In the genomic region with DNA sequence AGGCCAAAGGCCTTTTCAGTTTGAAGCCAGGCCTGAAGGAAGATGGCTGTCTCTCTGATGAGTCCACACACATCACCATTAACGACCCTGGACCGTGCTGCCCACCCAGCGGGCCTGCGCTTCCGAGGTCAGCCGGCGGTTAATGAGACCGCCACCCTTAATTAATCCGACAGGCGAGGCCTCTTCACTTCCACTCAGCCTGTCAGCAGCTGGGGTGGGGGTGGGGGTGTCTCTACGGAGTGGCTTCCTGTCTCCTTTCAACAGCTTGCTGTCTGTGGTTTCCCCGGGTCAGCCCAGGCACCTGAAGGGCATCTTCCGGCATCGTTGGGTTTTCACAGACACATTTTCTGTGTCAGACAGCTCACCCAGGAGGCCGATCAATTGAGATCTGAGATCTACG, we compare ENCODE assay signal across 9 mouse cellular contexts.
A peak's percentile ranks its signal among the peaks of the same experiment; 100 is the strongest.
DNase-seq lines count a peak whose midpoint lies in the region; ATAC-seq and TF ChIP-seq lines count a peak whose summit lies in the region.
"Had no signal": no experiment of that assay in that cellular context is flagged by ENCODE, and none has a peak within 500 bp of the region (broad histone marks: within the 10 kb centered on the region; RNA-seq: fewer than 3 reads in every experiment).

No protein-coding gene starts in this region.

- H3K4me3 ChIP-seq in forebrain, embryonic 11.5 days (ENCODE audit: low read depth, low read length): no peak overlapping the region
- no peak overlapping the region for H3K4me3 ChIP-seq in forebrain, embryonic 16.5 days (replicated peaks; ENCODE audit: low read length)
- no peak overlapping the region for H3K4me3 ChIP-seq in midbrain, embryonic 11.5 days (ENCODE audit: low read depth, low read length)
- no peak overlapping the region for H3K4me3 ChIP-seq in midbrain, embryonic 16.5 days (ENCODE audit: low read depth, low read length)
- no peak overlapping the region for H3K4me3 ChIP-seq in left cerebral cortex, adult 2 months

- no peak overlapping the region for H3K9ac ChIP-seq in forebrain, embryonic 11.5 days (ENCODE audit: low read length)
- H3K9ac ChIP-seq in forebrain, embryonic 16.5 days (replicated peaks; ENCODE audit: low read depth, low read length): no peak overlapping the region
- H3K9ac ChIP-seq in midbrain, embryonic 11.5 days (ENCODE audit: low read length): no peak overlapping the region
- H3K9ac ChIP-seq in midbrain, embryonic 16.5 days (ENCODE audit: low read depth, low read length): no peak overlapping the region

- no peak for TF ChIP-seq CTCF in left cerebral cortex, adult 2 months (IDR thresholded peaks at IDR 0.05)

- no peaks in the 10 kb centered on the region for H3K27me3 ChIP-seq in forebrain, embryonic 11.5 days (ENCODE audit: control insufficient read depth, insufficient read depth, low read length)
- no peaks in the 10 kb centered on the region for H3K27me3 ChIP-seq in forebrain, embryonic 16.5 days (replicated peaks; ENCODE audit: control insufficient read depth, insufficient read depth, low read length)
- no peaks in the 10 kb centered on the region for H3K27me3 ChIP-seq in midbrain, embryonic 11.5 days (ENCODE audit: control insufficient read depth, insufficient read depth, low read length)
- H3K27me3 ChIP-seq in midbrain, embryonic 16.5 days (ENCODE audit: control insufficient read depth, insufficient read depth, low read depth, low read length): no peaks in the 10 kb centered on the region

- no peaks in the 10 kb centered on the region for H3K36me3 ChIP-seq in forebrain, embryonic 11.5 days (ENCODE audit: control insufficient read depth, insufficient read depth, low read length)
- no peaks in the 10 kb centered on the region for H3K36me3 ChIP-seq in forebrain, embryonic 16.5 days (ENCODE audit: control insufficient read depth, insufficient read depth)
- H3K36me3 ChIP-seq in midbrain, embryonic 11.5 days (ENCODE audit: control insufficient read depth, insufficient read depth, low read length): no peaks in the 10 kb centered on the region
- no peaks in the 10 kb centered on the region for H3K36me3 ChIP-seq in midbrain, embryonic 16.5 days (ENCODE audit: control insufficient read depth, insufficient read depth, low read length)

- no peak overlapping the region for H3K4me2 ChIP-seq in forebrain, embryonic 11.5 days (ENCODE audit: low read depth, low read length, severe bottlenecking)
- no peak overlapping the region for H3K4me2 ChIP-seq in forebrain, embryonic 16.5 days (ENCODE audit: low read length)
- H3K4me2 ChIP-seq in midbrain, embryonic 11.5 days: no peak overlapping the region
- no peak overlapping the region for H3K4me2 ChIP-seq in midbrain, embryonic 16.5 days (ENCODE audit: low read length)

- H3K27ac ChIP-seq in forebrain, embryonic 11.5 days (ENCODE audit: low read depth, low read length): 0 out of 2 replicates have a peak overlapping the region, but pooled peaks have one; percentile 3
- no peak overlapping the region for H3K27ac ChIP-seq in forebrain, embryonic 16.5 days (ENCODE audit: low read length)
- H3K27ac ChIP-seq in midbrain, embryonic 11.5 days (ENCODE audit: low read depth, low read length): peak overlapping the region; percentile 30; the same call in 1 of the 2 replicates
- H3K27ac ChIP-seq in midbrain, embryonic 16.5 days (ENCODE audit: low read length): no peak overlapping the region
- H3K27ac ChIP-seq in left cerebral cortex, adult 2 months: no peak overlapping the region

- ATAC-seq in forebrain, embryonic 11.5 days (replicated peaks; ENCODE audit: low FRiP score): 0 out of 2 replicates have a peak, but pooled peaks have one; percentile 22
- ATAC-seq in forebrain, embryonic 16.5 days: no peak
- ATAC-seq in midbrain, embryonic 11.5 days (ENCODE audit: low FRiP score): peak; percentile 54
- no peak for ATAC-seq in midbrain, embryonic 16.5 days
- peak; percentile 44; the same call in 1 of the 2 replicates for ATAC-seq in monocyte, adult 5-6 weeks (replicated peaks; ENCODE audit: insufficient number of reproducible peaks, low FRiP score, low TSS enrichment, poor library complexity, severe bottlenecking)

- peaks cover 22% of the 10 kb centered on the region for H3K4me1 ChIP-seq in forebrain, embryonic 11.5 days (replicated peaks; ENCODE audit: control insufficient read depth, insufficient read depth, low read length)
- H3K4me1 ChIP-seq in forebrain, embryonic 16.5 days (replicated peaks; ENCODE audit: control insufficient read depth, insufficient read depth, low read length): peaks cover 35% of the 10 kb centered on the region
- H3K4me1 ChIP-seq in midbrain, embryonic 11.5 days (ENCODE audit: control insufficient read depth, insufficient read depth, low read length): peaks cover 19% of the 10 kb centered on the region
- peaks cover 24% of the 10 kb centered on the region for H3K4me1 ChIP-seq in midbrain, embryonic 16.5 days (ENCODE audit: control insufficient read depth, insufficient read depth, low read length)

- DNase-seq in forebrain, embryonic 11.5 days (ENCODE audit: low spot score): peak; percentile 72
- DNase-seq in midbrain, embryonic 11.5 days (ENCODE audit: low spot score, missing footprints): no peak
- peak; percentile 81 to 89 for DNase-seq in thymus, postnatal 36 days
- DNase-seq in left cerebral cortex, adult 2 months (ENCODE audit: extremely low spot score in 1 of 2, low spot score in 2 of 2): no peak
- DNase-seq in adrenal gland, postnatal 10 days: no peak
- DNase-seq: gastrocnemius, postnatal 10 days had no signal

- no peaks in the 10 kb centered on the region for H3K9me3 ChIP-seq in forebrain, embryonic 11.5 days (ENCODE audit: control insufficient read depth, low read length)
- no peaks in the 10 kb centered on the region for H3K9me3 ChIP-seq in forebrain, embryonic 16.5 days (ENCODE audit: control insufficient read depth, low read length)
- H3K9me3 ChIP-seq in midbrain, embryonic 11.5 days (ENCODE audit: control insufficient read depth, low read length): no peaks in the 10 kb centered on the region
- H3K9me3 ChIP-seq in midbrain, embryonic 16.5 days (replicated peaks; ENCODE audit: control insufficient read depth, low read length, poor library complexity, severe bottlenecking): no peaks in the 10 kb centered on the region

- 32% methylated on average over 16 of the region's 16 CpGs for WGBS in forebrain, embryonic 11.5 days
- 23% methylated on average over 16 of the region's 16 CpGs for WGBS in forebrain, embryonic 16.5 days
- 44% methylated on average over 16 of the region's 16 CpGs for WGBS in midbrain, embryonic 11.5 days
- WGBS in midbrain, embryonic 16.5 days: 25% methylated on average over 16 of the region's 16 CpGs

- intact Hi-C loops in left cerebral cortex, adult 2 months (cut with DNase I): no loop called here

Comparison
In these comparisons a context has a peak if more than half of its experiments do, and no peak if none do; other contexts are left out.
1. ATAC-seq: peak in forebrain, embryonic 11.5 days (single experiment), midbrain, embryonic 11.5 days (single experiment) and monocyte, adult 5-6 weeks (single experiment); none in forebrain, embryonic 16.5 days (single experiment) and midbrain, embryonic 16.5 days (single experiment).
2. H3K27ac ChIP-seq: peak in forebrain, embryonic 11.5 days (single experiment) and midbrain, embryonic 11.5 days (single experiment); none in forebrain, embryonic 16.5 days (single experiment), midbrain, embryonic 16.5 days (single experiment) and left cerebral cortex, adult 2 months (single experiment).
3. DNase-seq: peak in forebrain, embryonic 11.5 days (single experiment) and thymus, postnatal 36 days (2 of 2); none in midbrain, embryonic 11.5 days (single experiment), left cerebral cortex, adult 2 months (0 of 2) and adrenal gland, postnatal 10 days (single experiment).